Mouse (Mus musculus): ENCODE measurements around the gene Stk24. TPM values are rescaled to one million over a fixed set of nuclear protein-coding genes. Genes with fewer than 3 reads are reported as not detected.

Gene Stk24
- polyA plus RNA-seq, 1 experiment from 2014 or later = 40.6 TPM

- Histone ChIP-seq H3K4me2 (no peak overlapping the region), H3K27ac (no peak overlapping the region), H3K27me3 (no peaks in the 10 kb centered on the region), H3K4me3 (no peak overlapping the region), H3K4me1 (peaks cover 4% of the 10 kb centered on the region; the same call in 1 of the 2 replicates), H3K9ac (no peak overlapping the region), H3K36me3 (no peaks in the 10 kb centered on the region), H3K9me3 (no peaks in the 10 kb centered on the region)
- 74% methylated on average over 17 of the region's 17 CpGs for WGBS
- ATAC-seq (ENCODE audit: borderline replicate concordance, extremely low read depth, low FRiP score, low TSS enrichment) = no peak
Measured at GRCm38 (mm10) chr14:121324521-121325330, 55.1 kb downstream of the Stk24 start.

GRCm38 (mm10) chr14:121322641-121323040, 57.2 kb downstream of the Stk24 start:
- ATAC-seq (ENCODE audit: borderline replicate concordance, extremely low read depth, low FRiP score, low TSS enrichment) = no peak
- no peak overlapping the region for H3K4me3 ChIP-seq
- no peak overlapping the region for H3K27ac ChIP-seq
- peaks cover 11% of the 10 kb centered on the region; the same call in 1 of the 2 replicates for H3K4me1 ChIP-seq
- no peaks in the 10 kb centered on the region for H3K27me3 ChIP-seq
- no peaks in the 10 kb centered on the region for H3K9me3 ChIP-seq
- H3K9ac ChIP-seq = no peak overlapping the region
- no peaks in the 10 kb centered on the region for H3K36me3 ChIP-seq
- WGBS = 73% methylated on average over 7 of the region's 7 CpGs
- no peak overlapping the region for H3K4me2 ChIP-seq

GRCm38 (mm10) chr14:121322150-121322549, 57.7 kb downstream of the Stk24 start:
- H3K4me1 ChIP-seq = peaks cover 14% of the 10 kb centered on the region
- no peak overlapping the region for H3K9ac ChIP-seq
- ATAC-seq (ENCODE audit: borderline replicate concordance, extremely low read depth, low FRiP score, low TSS enrichment) = no peak
- no peaks in the 10 kb centered on the region for H3K9me3 ChIP-seq
- 88% methylated on average over 5 of the region's 5 CpGs for WGBS
- no peak overlapping the region for H3K4me3 ChIP-seq
- H3K27me3 ChIP-seq = no peaks in the 10 kb centered on the region
- H3K27ac ChIP-seq = no peak overlapping the region
- no peak overlapping the region for H3K4me2 ChIP-seq
- H3K36me3 ChIP-seq = no peaks in the 10 kb centered on the region

- H3K27me3 ChIP-seq = no peaks in the 10 kb centered on the region
- no peak for ATAC-seq (ENCODE audit: borderline replicate concordance, extremely low read depth, low FRiP score, low TSS enrichment)
- H3K4me1 ChIP-seq = peaks cover 35% of the 10 kb centered on the region
- no peaks in the 10 kb centered on the region for H3K36me3 ChIP-seq
- H3K4me3 ChIP-seq = no peak overlapping the region
- no peak overlapping the region for H3K27ac ChIP-seq
- H3K9me3 ChIP-seq = no peaks in the 10 kb centered on the region
- 62% methylated on average over 5 of the region's 5 CpGs for WGBS
- H3K4me2 ChIP-seq = no peak overlapping the region
- H3K9ac ChIP-seq = no peak overlapping the region
Measured at GRCm38 (mm10) chr14:121318382-121318781, 61.4 kb downstream of the Stk24 start.

- H3K36me3 ChIP-seq = no peaks in the 10 kb centered on the region
- H3K4me2 ChIP-seq = no peak overlapping the region
- H3K9me3 ChIP-seq = no peaks in the 10 kb centered on the region
- 93% methylated on average over 3 of the region's 3 CpGs for WGBS
- no peaks in the 10 kb centered on the region for H3K27me3 ChIP-seq
- peak; percentile 25; the same call in 1 of the 2 replicates for ATAC-seq (ENCODE audit: borderline replicate concordance, extremely low read depth, low FRiP score, low TSS enrichment)
- peaks cover 35% of the 10 kb centered on the region for H3K4me1 ChIP-seq
- no peak overlapping the region for H3K27ac ChIP-seq
- no peak overlapping the region for H3K9ac ChIP-seq
- no peak overlapping the region for H3K4me3 ChIP-seq
Measured at GRCm38 (mm10) chr14:121317312-121317671, 62.5 kb downstream of the Stk24 start.

GRCm38 (mm10) chr14:121316631-121317311, 63.0 kb downstream of the Stk24 start:
- Histone ChIP-seq H3K4me1 (peaks cover 35% of the 10 kb centered on the region), H3K4me3 (no peak overlapping the region), H3K9me3 (no peaks in the 10 kb centered on the region), H3K9ac (no peak overlapping the region), H3K4me2 (no peak overlapping the region), H3K27me3 (no peaks in the 10 kb centered on the region), H3K36me3 (no peaks in the 10 kb centered on the region), H3K27ac (no peak overlapping the region)
- WGBS = 47% methylated on average over 13 of the region's 13 CpGs
- ATAC-seq (ENCODE audit: borderline replicate concordance, extremely low read depth, low FRiP score, low TSS enrichment) = peak; percentile 20; the same call in 1 of the 2 replicates

GRCm38 (mm10) chr14:121316136-121316535, 63.7 kb downstream of the Stk24 start:
- peaks cover 35% of the 10 kb centered on the region for H3K4me1 ChIP-seq

GRCm38 (mm10) chr14:121314934-121315333, 64.9 kb downstream of the Stk24 start:
- Histone ChIP-seq H3K4me3 (no peak overlapping the region), H3K36me3 (no peaks in the 10 kb centered on the region), H3K27ac (no peak overlapping the region), H3K27me3 (no peaks in the 10 kb centered on the region), H3K9me3 (no peaks in the 10 kb centered on the region), H3K4me1 (peaks cover 35% of the 10 kb centered on the region), H3K9ac (no peak overlapping the region), H3K4me2 (no peak overlapping the region)
- ATAC-seq (ENCODE audit: borderline replicate concordance, extremely low read depth, low FRiP score, low TSS enrichment) = no peak; the same call in 1 of the 2 replicates
- WGBS = 55% methylated on average over 3 of the region's 3 CpGs

More at GRCm38 (mm10) chr14:121316136-121316535, 63.7 kb downstream of the Stk24 start:
- H3K9me3 ChIP-seq = no peaks in the 10 kb centered on the region
- no peaks in the 10 kb centered on the region for H3K36me3 ChIP-seq
- no peak overlapping the region for H3K4me2 ChIP-seq
- 76% methylated on average over 5 of the region's 5 CpGs for WGBS
- no peaks in the 10 kb centered on the region for H3K27me3 ChIP-seq
- no peak for ATAC-seq (ENCODE audit: borderline replicate concordance, extremely low read depth, low FRiP score, low TSS enrichment)
- H3K9ac ChIP-seq = no peak overlapping the region
- no peak overlapping the region for H3K27ac ChIP-seq
- H3K4me3 ChIP-seq = no peak overlapping the region

GRCm38 (mm10) chr14:121313283-121313682, 66.5 kb downstream of the Stk24 start:
- peaks cover 31% of the 10 kb centered on the region for H3K4me1 ChIP-seq
- no peaks in the 10 kb centered on the region for H3K36me3 ChIP-seq
- H3K4me2 ChIP-seq = no peak overlapping the region
- no peak overlapping the region for H3K9ac ChIP-seq
- H3K4me3 ChIP-seq = no peak overlapping the region
- H3K9me3 ChIP-seq = no peaks in the 10 kb centered on the region
- H3K27me3 ChIP-seq = no peaks in the 10 kb centered on the region
- no peak overlapping the region for H3K27ac ChIP-seq
- 89% methylated on average over 10 of the region's 10 CpGs for WGBS
- no peak for ATAC-seq (ENCODE audit: borderline replicate concordance, extremely low read depth, low FRiP score, low TSS enrichment)

- Histone ChIP-seq H3K9me3 (no peaks in the 10 kb centered on the region), H3K4me2 (no peak overlapping the region), H3K36me3 (no peaks in the 10 kb centered on the region), H3K4me1 (peaks cover 15% of the 10 kb centered on the region), H3K9ac (no peak overlapping the region), H3K27me3 (no peaks in the 10 kb centered on the region), H3K4me3 (no peak overlapping the region), H3K27ac (no peak overlapping the region)
- ATAC-seq (ENCODE audit: borderline replicate concordance, extremely low read depth, low FRiP score, low TSS enrichment) = no peak
- WGBS = 55% methylated on average over 2 of the region's 2 CpGs
Measured at GRCm38 (mm10) chr14:121311083-121311482, 68.7 kb downstream of the Stk24 start.

- ATAC-seq (ENCODE audit: borderline replicate concordance, extremely low read depth, low FRiP score, low TSS enrichment) = no peak; the same call in 1 of the 2 replicates
- no peaks in the 10 kb centered on the region for H3K27me3 ChIP-seq
- H3K4me1 ChIP-seq = peaks cover 12% of the 10 kb centered on the region
- no peak overlapping the region for H3K4me3 ChIP-seq
- no peak overlapping the region for H3K4me2 ChIP-seq
- no peak overlapping the region for H3K9ac ChIP-seq
- no peak overlapping the region for H3K27ac ChIP-seq
- no peaks in the 10 kb centered on the region for H3K9me3 ChIP-seq
- 70% methylated on average over 6 of the region's 6 CpGs for WGBS
- no peaks in the 10 kb centered on the region for H3K36me3 ChIP-seq
Measured at GRCm38 (mm10) chr14:121310325-121311080, 69.3 kb downstream of the Stk24 start.

Measured in lung, embryonic 15.5 days (tissue).